Mouse (Mus musculus) CD4-positive naive resting alpha-beta T cell, adult 57 days (primary cell): ENCODE measurements around the gene Upp2. TPM values are rescaled to one million over a fixed set of nuclear protein-coding genes. Genes with fewer than 3 reads are reported as not detected.

Experiments
- total RNA-seq: library from RNA; stranded (reverse); gene quantifications from one replicate; pipeline ENCODE4 v1.2.4, GENCODE M21; 2023

Gene Upp2
- total RNA-seq: not detected

DNA sequence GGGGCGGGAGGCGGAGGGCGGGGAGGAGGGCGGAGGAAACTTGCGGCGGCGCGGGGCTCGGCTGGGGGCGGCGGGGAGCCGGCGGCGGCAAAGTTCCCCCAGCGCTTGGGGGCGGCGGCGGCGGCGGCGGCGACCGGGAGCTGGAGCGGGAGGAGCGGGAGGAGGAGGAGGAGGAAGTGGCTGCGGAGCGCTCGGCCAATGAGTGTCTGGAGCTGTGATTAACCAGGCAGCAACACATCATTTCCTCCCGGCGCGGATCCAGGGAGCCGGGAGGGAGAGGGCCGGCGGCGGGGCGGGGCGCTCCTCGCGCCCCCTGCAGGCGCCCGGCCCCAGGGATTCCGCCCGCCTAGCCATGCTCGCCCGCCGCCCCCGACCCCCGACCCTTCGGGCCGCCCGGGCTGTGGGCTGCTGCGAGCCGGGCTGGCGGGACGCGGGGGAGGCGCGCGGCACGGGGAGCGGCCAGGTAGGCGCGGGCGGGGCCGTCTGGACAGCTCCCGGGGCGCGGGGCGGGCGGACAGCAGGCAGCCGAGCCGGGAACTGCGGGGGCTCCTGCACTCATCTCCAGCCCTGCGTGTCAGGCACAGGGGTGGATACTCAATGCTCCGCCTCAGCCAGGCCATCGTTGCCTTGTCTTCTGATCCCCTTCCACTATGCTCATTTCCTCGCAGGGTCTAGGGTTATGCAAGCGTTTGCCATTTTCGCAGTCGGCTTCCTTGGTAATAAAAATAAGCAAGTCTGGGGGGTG lies at the start of gene Upp2, which contains the start of gene Acvr1:
Gene Upp2 (plus strand): TSS at position 233 of the 745 bp plus-strand sequence.
Gene Acvr1 (minus strand): TSS at position 92 of the 745 bp plus-strand sequence.

Other genes with a start within 250 kb of the Upp2 start
- gene Acvr1c, start 209.4 kb upstream of the Upp2 start, total RNA-seq: 0.15 TPM
- not detected for gene Gm17409, start 97.2 kb upstream of the Upp2 start, total RNA-seq
- gene Acvr1, start 141 bp upstream of the Upp2 start, total RNA-seq: 0.95 TPM